Mouse (Mus musculus) kidney, adult 18-20 months (tissue): ENCODE data around the gene Asic2.
"Not testable (repeated sequence)": the region's sequence is repeated elsewhere in the genome, so short reads cannot be mapped to it uniquely, and the experiment has no call there.

ENCODE experiments used
- DNase-seq: peaks from one replicate; pipeline ENCODE4 v3.0.0; 2021

Asic2 gene

GRCm38 (mm10) chr11:81280070-81280469, 688.2 kb downstream of the Asic2 start:
- no peak for DNase-seq

GRCm38 (mm10) chr11:81277406-81277805, 690.9 kb downstream of the Asic2 start:
- DNase-seq: no peak

GRCm38 (mm10) chr11:81272677-81273418, 695.4 kb downstream of the Asic2 start:
- DNase-seq: no peak

- DNase-seq: no peak
These were observed 696.8 kb downstream of the Asic2 start for GRCm38 (mm10) chr11:81271422-81271821.

- no peak for DNase-seq
These were observed 697.7 kb downstream of the Asic2 start for GRCm38 (mm10) chr11:81270518-81270917.

GRCm38 (mm10) chr11:81263757-81264156, 704.5 kb downstream of the Asic2 start:
- no peak for DNase-seq

- no peak for DNase-seq
These were observed 705.1 kb downstream of the Asic2 start for GRCm38 (mm10) chr11:81263193-81263592.

- DNase-seq: no peak
These were observed 707.0 kb downstream of the Asic2 start for GRCm38 (mm10) chr11:81261259-81261658.

- not testable (repeated sequence) for DNase-seq
These were observed 727.1 kb downstream of the Asic2 start for GRCm38 (mm10) chr11:81241183-81241582.

GRCm38 (mm10) chr11:81239966-81240681, 728.1 kb downstream of the Asic2 start:
- DNase-seq: peak; percentile 29

- DNase-seq: no peak
These were observed 729.2 kb downstream of the Asic2 start for GRCm38 (mm10) chr11:81239091-81239490.

- DNase-seq: no peak
These were observed 732.2 kb downstream of the Asic2 start for GRCm38 (mm10) chr11:81236070-81236469.

- DNase-seq: no peak
These were observed 744.9 kb downstream of the Asic2 start for GRCm38 (mm10) chr11:81223361-81223760.

GRCm38 (mm10) chr11:81220786-81221185, 747.5 kb downstream of the Asic2 start:
- no peak for DNase-seq

GRCm38 (mm10) chr11:81205471-81205870, 762.8 kb downstream of the Asic2 start:
- no peak for DNase-seq

GRCm38 (mm10) chr11:81202578-81202977, 765.7 kb downstream of the Asic2 start:
- DNase-seq: no peak

GRCm38 (mm10) chr11:81193856-81194255, 774.4 kb downstream of the Asic2 start:
- no peak for DNase-seq

- no peak for DNase-seq
These were observed 776.1 kb downstream of the Asic2 start for GRCm38 (mm10) chr11:81192155-81192554.

- DNase-seq: no peak
These were observed 779.2 kb downstream of the Asic2 start for GRCm38 (mm10) chr11:81189103-81189502.

GRCm38 (mm10) chr11:81187851-81188250, 780.4 kb downstream of the Asic2 start:
- DNase-seq: no peak

GRCm38 (mm10) chr11:81184721-81185120, 783.5 kb downstream of the Asic2 start:
- no peak for DNase-seq

GRCm38 (mm10) chr11:81164890-81165289, 803.4 kb downstream of the Asic2 start:
- no peak for DNase-seq

- no peak for DNase-seq
These were observed 805.2 kb downstream of the Asic2 start for GRCm38 (mm10) chr11:81163056-81163455.

- DNase-seq: no peak
These were observed 814.4 kb downstream of the Asic2 start for GRCm38 (mm10) chr11:81153841-81154240.
